Mouse (Mus musculus) fat pad, adult 2 months (tissue): Measurements from ENCODE around the gene Tspear.

Experiments used
- DNase-seq: peaks from one replicate; pipeline ENCODE4 v3.0.0-alpha.2; 2011; ENCODE audit warnings: low read depth, low spot score; ENCODE audit errors: extremely low read depth

Tspear gene

GRCm38 (mm10) chr10:77927375-77927774 lies 241.0 kb downstream of the Tspear start:
- no peak for DNase-seq
